Mouse (Mus musculus): ENCODE data around the gene 5330417H12Rik. TPM values are rescaled to one million over a fixed set of nuclear protein-coding genes. Genes with fewer than 3 reads are reported as not detected.
A peak's percentile ranks its signal among the peaks of the same experiment; 100 is the strongest.

Gene 5330417H12Rik
- total RNA-seq, 2 experiments from 2014 or later = not detected

DNA sequence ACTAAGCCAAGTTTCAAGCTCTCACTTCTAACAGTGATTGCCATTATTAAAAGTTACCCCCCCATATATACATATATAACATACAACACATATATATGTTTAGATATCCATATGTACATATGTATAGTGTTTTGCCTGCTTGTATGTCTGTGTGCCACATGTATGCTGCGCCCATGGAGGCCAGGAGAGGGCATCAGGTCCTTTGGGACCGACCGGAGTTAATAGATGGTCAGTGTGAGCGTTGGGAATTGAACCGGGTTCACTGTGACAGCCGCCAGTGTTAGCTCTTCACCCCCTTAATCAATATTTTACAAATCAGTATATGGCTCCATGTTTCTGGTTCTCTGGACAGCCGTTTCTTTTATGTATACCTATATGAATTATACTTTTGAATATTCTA is 25.0 kb upstream of the 5330417H12Rik start:
- no peak for TF ChIP-seq CTCF (conservative IDR thresholded peaks at IDR 0.05)
- no peak overlapping the region for H3K4me3 ChIP-seq
- DNase-seq (ENCODE audit: low spot score in 2 of 2) = no peak
- no peak overlapping the region for H3K27ac ChIP-seq

GRCm38 (mm10) chr7:107648937-107649688 is 24.2 kb upstream of the 5330417H12Rik start:
- DNase-seq (ENCODE audit: low spot score in 2 of 2) = no peak
- Histone ChIP-seq H3K4me3 (no peak overlapping the region), H3K27ac (no peak overlapping the region)
- TF ChIP-seq CTCF (conservative IDR thresholded peaks at IDR 0.05) = no peak

- peak; percentile 55 for TF ChIP-seq CTCF (conservative IDR thresholded peaks at IDR 0.05)
- H3K4me3 ChIP-seq = no peak overlapping the region
- H3K27ac ChIP-seq = no peak overlapping the region
- no peak for DNase-seq (ENCODE audit: low spot score in 2 of 2)
Observed at GRCm38 (mm10) chr7:107644987-107645386, 20.0 kb upstream of the 5330417H12Rik start.

GRCm38 (mm10) chr7:107642586-107643275 is 17.8 kb upstream of the 5330417H12Rik start:
- no peak for DNase-seq (ENCODE audit: low spot score in 2 of 2)
- TF ChIP-seq CTCF (conservative IDR thresholded peaks at IDR 0.05) = no peak
- Histone ChIP-seq H3K27ac (no peak overlapping the region), H3K4me3 (no peak overlapping the region)

DNA sequence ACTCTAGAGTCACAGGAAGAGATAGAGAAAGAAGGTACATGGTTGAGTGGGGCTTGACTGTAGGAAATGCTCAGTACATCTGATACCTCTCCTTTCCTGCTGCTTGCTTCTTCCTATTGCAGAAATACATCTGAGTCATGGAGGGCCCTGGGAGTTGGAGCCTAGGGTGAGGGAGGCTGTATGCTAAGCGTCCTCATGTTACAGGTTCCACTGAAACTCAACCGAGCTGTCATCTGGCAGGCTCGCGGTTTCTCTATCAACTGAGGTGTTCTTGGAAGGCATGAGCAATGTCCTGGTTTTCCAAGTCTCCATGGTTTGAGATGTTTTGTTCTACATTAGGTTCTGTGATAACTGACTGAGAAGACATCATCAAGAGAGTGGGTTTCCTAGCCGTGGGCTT is 13.1 kb upstream of the 5330417H12Rik start:
- Histone ChIP-seq H3K4me3 (no peak overlapping the region), H3K27ac (peak overlapping the region; percentile 39)
- DNase-seq (ENCODE audit: low spot score in 2 of 2) = no peak
- TF ChIP-seq CTCF (conservative IDR thresholded peaks at IDR 0.05) = no peak

- H3K27ac ChIP-seq = no peak overlapping the region; the same call in 1 of the 2 replicates
- TF ChIP-seq CTCF (conservative IDR thresholded peaks at IDR 0.05) = no peak
- DNase-seq (ENCODE audit: low spot score in 2 of 2) = peak; percentile 14 to 29
- H3K4me3 ChIP-seq = no peak overlapping the region
Observed at GRCm38 (mm10) chr7:107637398-107637797, 12.4 kb upstream of the 5330417H12Rik start.

GRCm38 (mm10) chr7:107633201-107633600 is 8.2 kb upstream of the 5330417H12Rik start:
- no peak overlapping the region for H3K4me3 ChIP-seq
- no peak overlapping the region for H3K27ac ChIP-seq
- DNase-seq (ENCODE audit: low spot score in 2 of 2) = no peak
- TF ChIP-seq CTCF (conservative IDR thresholded peaks at IDR 0.05) = no peak

GRCm38 (mm10) chr7:107628383-107628782 is 3.4 kb upstream of the 5330417H12Rik start:
- DNase-seq (ENCODE audit: low spot score in 2 of 2) = no peak
- no peak overlapping the region for H3K4me3 ChIP-seq
- TF ChIP-seq CTCF (conservative IDR thresholded peaks at IDR 0.05) = no peak
- H3K27ac ChIP-seq = no peak overlapping the region

DNA sequence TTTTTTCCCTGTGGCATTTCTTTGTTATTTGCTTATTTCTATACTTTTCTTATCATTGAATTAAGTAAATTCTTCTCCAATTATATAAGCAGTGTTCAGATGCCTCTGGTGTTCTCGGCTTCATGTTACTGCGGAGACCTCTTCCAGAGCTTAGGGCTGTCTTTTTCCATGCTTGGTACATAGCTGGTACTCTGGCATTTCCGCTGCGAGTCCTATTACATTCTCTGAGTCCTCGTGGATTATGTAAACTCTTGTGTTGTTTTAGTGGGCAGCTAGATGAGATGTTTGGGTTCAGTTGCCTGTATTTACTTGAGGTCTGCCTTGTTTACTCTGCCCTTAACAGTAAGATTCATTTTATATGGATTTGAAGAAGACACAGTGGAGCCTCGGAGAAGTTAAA is 820 bp upstream of the 5330417H12Rik start:
- DNase-seq (ENCODE audit: low spot score in 2 of 2) = no peak
- no peak for TF ChIP-seq CTCF (conservative IDR thresholded peaks at IDR 0.05)
- H3K4me3 ChIP-seq = no peak overlapping the region
- no peak overlapping the region for H3K27ac ChIP-seq

DNA sequence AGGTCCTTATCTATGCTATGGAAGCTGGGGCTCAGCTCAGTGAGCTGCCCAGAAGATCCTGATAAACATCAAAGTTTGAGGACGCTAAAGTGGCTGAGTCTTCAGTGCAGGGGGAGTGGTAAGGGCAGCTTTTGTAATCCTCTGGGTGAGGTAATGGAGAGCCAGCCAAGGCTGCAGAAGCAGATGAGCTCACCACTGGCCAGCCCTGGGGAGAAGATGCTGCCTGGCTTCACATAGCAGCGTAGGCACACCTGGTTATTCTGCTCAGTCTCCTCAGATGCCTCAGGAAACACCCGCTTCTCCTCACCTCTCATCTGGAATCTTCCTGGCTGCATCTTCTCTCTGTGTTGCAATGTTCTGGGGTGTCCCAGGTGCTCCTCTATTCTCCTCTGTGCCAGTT is 529 bp downstream of the 5330417H12Rik start:
- TF ChIP-seq CTCF (conservative IDR thresholded peaks at IDR 0.05) = no peak
- Histone ChIP-seq H3K27ac (no peak overlapping the region), H3K4me3 (no peak overlapping the region)
- DNase-seq (ENCODE audit: low spot score in 2 of 2) = no peak

GRCm38 (mm10) chr7:107620137-107620536 is 4.8 kb downstream of the 5330417H12Rik start:
- no peak for DNase-seq (ENCODE audit: low spot score in 2 of 2)
- Histone ChIP-seq H3K4me3 (no peak overlapping the region), H3K27ac (no peak overlapping the region)
- TF ChIP-seq CTCF (conservative IDR thresholded peaks at IDR 0.05) = no peak

DNA sequence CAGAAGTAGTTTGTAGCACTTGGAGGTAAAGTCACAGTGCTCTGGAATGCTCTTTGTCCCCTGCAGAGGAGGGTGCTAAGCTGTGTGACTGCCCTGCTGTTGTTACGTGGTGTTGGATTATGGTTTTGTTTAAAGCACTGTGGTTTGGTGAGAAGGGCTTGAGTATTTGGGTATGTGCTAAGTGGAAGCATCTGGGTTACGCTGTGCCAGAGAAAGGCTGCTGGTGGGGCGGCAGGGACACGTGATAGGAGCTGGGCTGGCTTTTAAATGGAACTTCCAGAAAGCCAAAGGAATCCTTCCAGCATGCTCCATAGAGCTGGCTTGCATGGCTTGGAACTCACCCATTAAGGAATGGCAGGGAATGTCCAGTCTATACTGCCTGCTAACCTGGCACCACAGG is 5.7 kb downstream of the 5330417H12Rik start:
- TF ChIP-seq CTCF (conservative IDR thresholded peaks at IDR 0.05) = no peak
- no peak overlapping the region for H3K4me3 ChIP-seq
- DNase-seq (ENCODE audit: low spot score in 2 of 2) = no peak
- H3K27ac ChIP-seq = no peak overlapping the region

GRCm38 (mm10) chr7:107618028-107618992 is 6.7 kb downstream of the 5330417H12Rik start:
- DNase-seq (ENCODE audit: low spot score in 2 of 2) = no peak
- Histone ChIP-seq H3K27ac (no peak overlapping the region), H3K4me3 (no peak overlapping the region)
- TF ChIP-seq CTCF (conservative IDR thresholded peaks at IDR 0.05) = no peak
